Mouse (Mus musculus): ENCODE results near the gene Golm1. TPM values are rescaled to one million over a fixed set of nuclear protein-coding genes. Genes with fewer than 3 reads are reported as not detected.
A peak's percentile ranks its signal among the peaks of the same experiment; 100 is the strongest.

Golm1 gene
- total RNA-seq, 1 experiment, result 93.8 TPM

GRCm38 (mm10) chr13:59695781-59696180 is 20.2 kb upstream of the Golm1 start:
- Histone ChIP-seq H3K9ac (ENCODE audit: insufficient read depth, low read depth, low read length, poor library complexity, severe bottlenecking) (no peak overlapping the region), H3K36me3 (ENCODE audit: control insufficient read depth, insufficient read depth, low read length, poor library complexity, severe bottlenecking) (no peaks in the 10 kb centered on the region), H3K9me3 (ENCODE audit: control insufficient read depth, insufficient read depth, low read depth, low read length) (no peaks in the 10 kb centered on the region), H3K4me1 (ENCODE audit: control insufficient read depth in 2 of 2, insufficient read depth in 2 of 2, low read length in 2 of 2, poor library complexity in 1 of 2) (peaks cover 0 to 2% of the 10 kb centered on the region in 2 experiments; a peak in 1 of 4 replicates), H3K27ac (ENCODE audit: insufficient read depth, low read depth, low read length, poor library complexity, severe bottlenecking) (no peak overlapping the region; the same call in 1 of the 2 replicates), H3K4me3 (ENCODE audit: insufficient read depth in 1 of 2, low read depth in 1 of 2, low read length in 2 of 2, poor library complexity in 1 of 2, severe bottlenecking in 1 of 2) (no peak overlapping the region)
- TF ChIP-seq CHD2 (IDR thresholded peaks at IDR 0.05; ENCODE audit: low read depth, low read length) (no peak), HCFC1 (IDR thresholded peaks at IDR 0.05; ENCODE audit: borderline replicate concordance, insufficient read depth, low read length) (no peak), MAFK (IDR thresholded peaks at IDR 0.05; ENCODE audit: insufficient read depth, low read depth, low read length) (no peak), ZC3H11A (IDR thresholded peaks at IDR 0.05; ENCODE audit: borderline replicate concordance, low read depth, low read length) (no peak), ZNF384 (IDR thresholded peaks at IDR 0.05; ENCODE audit: low read depth, low read length) (no peak)
- no peak for DNase-seq (ENCODE audit: low read depth, low spot score)
- in situ Hi-C loops (cut with MboI; ENCODE audit: low sequenced_read_pairs in 2 of 2, unreplicated experiment in 2 of 2), result no loop called here

GRCm38 (mm10) chr13:59694008-59694407 is 18.4 kb upstream of the Golm1 start, which contains the start of gene 4921517D22Rik:
4921517D22Rik (minus strand) TSS chr13:59694108.
- no peak within 1 kb of the TSS for H3K4me3 ChIP-seq (ENCODE audit: insufficient read depth in 1 of 2, low read depth in 1 of 2, low read length in 2 of 2, poor library complexity in 1 of 2, severe bottlenecking in 1 of 2)
- TF ChIP-seq ZC3H11A (IDR thresholded peaks at IDR 0.05; ENCODE audit: borderline replicate concordance, low read depth, low read length) (no peak), MAFK (IDR thresholded peaks at IDR 0.05; ENCODE audit: insufficient read depth, low read depth, low read length) (no peak), HCFC1 (IDR thresholded peaks at IDR 0.05; ENCODE audit: borderline replicate concordance, insufficient read depth, low read length) (no peak), CHD2 (IDR thresholded peaks at IDR 0.05; ENCODE audit: low read depth, low read length) (no peak), ZNF384 (IDR thresholded peaks at IDR 0.05; ENCODE audit: low read depth, low read length) (no peak)
- in situ Hi-C loops (cut with MboI; ENCODE audit: low sequenced_read_pairs in 2 of 2, unreplicated experiment in 2 of 2), result no loop called here

GRCm38 (mm10) chr13:59691478-59691877 is 15.9 kb upstream of the Golm1 start:
- no peak for TF ChIP-seq ZC3H11A (IDR thresholded peaks at IDR 0.05; ENCODE audit: borderline replicate concordance, low read depth, low read length)
- TF ChIP-seq CHD2 (IDR thresholded peaks at IDR 0.05; ENCODE audit: low read depth, low read length), result peak; percentile 54; the same call in 1 of the 2 replicates
- TF ChIP-seq ZNF384 (IDR thresholded peaks at IDR 0.05; ENCODE audit: low read depth, low read length), result no peak
- TF ChIP-seq HCFC1 (IDR thresholded peaks at IDR 0.05; ENCODE audit: borderline replicate concordance, insufficient read depth, low read length), result no peak
- in situ Hi-C loops (cut with MboI; ENCODE audit: low sequenced_read_pairs in 2 of 2, unreplicated experiment in 2 of 2), result no loop called here
- H3K27ac ChIP-seq (ENCODE audit: insufficient read depth, low read depth, low read length, poor library complexity, severe bottlenecking), result no peak overlapping the region
- DNase-seq (ENCODE audit: low read depth, low spot score), result no peak
- H3K9ac ChIP-seq (ENCODE audit: insufficient read depth, low read depth, low read length, poor library complexity, severe bottlenecking), result no peak overlapping the region
- no peak overlapping the region for H3K4me3 ChIP-seq (ENCODE audit: insufficient read depth in 1 of 2, low read depth in 1 of 2, low read length in 2 of 2, poor library complexity in 1 of 2, severe bottlenecking in 1 of 2)
- no peaks in the 10 kb centered on the region for H3K36me3 ChIP-seq (ENCODE audit: control insufficient read depth, insufficient read depth, low read length, poor library complexity, severe bottlenecking)
- no peaks in the 10 kb centered on the region for H3K9me3 ChIP-seq (ENCODE audit: control insufficient read depth, insufficient read depth, low read depth, low read length)
- peaks cover 0 to 2% of the 10 kb centered on the region in 2 experiments; a peak in 1 of 4 replicates for H3K4me1 ChIP-seq (ENCODE audit: control insufficient read depth in 2 of 2, insufficient read depth in 2 of 2, low read length in 2 of 2, poor library complexity in 1 of 2)

More at GRCm38 (mm10) chr13:59694008-59694407, 18.4 kb upstream of the Golm1 start, which contains the start of gene 4921517D22Rik:
- H3K4me1 ChIP-seq (ENCODE audit: control insufficient read depth in 2 of 2, insufficient read depth in 2 of 2, low read length in 2 of 2, poor library complexity in 1 of 2), result peaks cover 0 to 2% of the 10 kb centered on the region in 2 experiments; a peak in 1 of 4 replicates
- no peak within 1 kb of the TSS for H3K9ac ChIP-seq (ENCODE audit: insufficient read depth, low read depth, low read length, poor library complexity, severe bottlenecking)
- no peaks in the 10 kb centered on the region for H3K36me3 ChIP-seq (ENCODE audit: control insufficient read depth, insufficient read depth, low read length, poor library complexity, severe bottlenecking)
- H3K9me3 ChIP-seq (ENCODE audit: control insufficient read depth, insufficient read depth, low read depth, low read length), result no peaks in the 10 kb centered on the region
- no peak within 1 kb of the TSS for H3K27ac ChIP-seq (ENCODE audit: insufficient read depth, low read depth, low read length, poor library complexity, severe bottlenecking)
- DNase-seq (ENCODE audit: low read depth, low spot score), result no peak

- Histone ChIP-seq H3K36me3 (ENCODE audit: control insufficient read depth, insufficient read depth, low read length, poor library complexity, severe bottlenecking) (no peaks in the 10 kb centered on the region), H3K4me1 (ENCODE audit: control insufficient read depth in 2 of 2, insufficient read depth in 2 of 2, low read length in 2 of 2, poor library complexity in 1 of 2) (peaks cover 0 to 2% of the 10 kb centered on the region in 2 experiments; a peak in 1 of 4 replicates), H3K9ac (ENCODE audit: insufficient read depth, low read depth, low read length, poor library complexity, severe bottlenecking) (no peak overlapping the region), H3K27ac (ENCODE audit: insufficient read depth, low read depth, low read length, poor library complexity, severe bottlenecking) (no peak overlapping the region), H3K9me3 (ENCODE audit: control insufficient read depth, insufficient read depth, low read depth, low read length) (no peaks in the 10 kb centered on the region), H3K4me3 (ENCODE audit: insufficient read depth in 1 of 2, low read depth in 1 of 2, low read length in 2 of 2, poor library complexity in 1 of 2, severe bottlenecking in 1 of 2) (no peak overlapping the region)
- in situ Hi-C loops (cut with MboI; ENCODE audit: low sequenced_read_pairs in 2 of 2, unreplicated experiment in 2 of 2), result no loop called here
- TF ChIP-seq MAFK (IDR thresholded peaks at IDR 0.05; ENCODE audit: insufficient read depth, low read depth, low read length) (no peak), CHD2 (IDR thresholded peaks at IDR 0.05; ENCODE audit: low read depth, low read length) (no peak), ZNF384 (IDR thresholded peaks at IDR 0.05; ENCODE audit: low read depth, low read length) (no peak), HCFC1 (IDR thresholded peaks at IDR 0.05; ENCODE audit: borderline replicate concordance, insufficient read depth, low read length) (no peak), ZC3H11A (IDR thresholded peaks at IDR 0.05; ENCODE audit: borderline replicate concordance, low read depth, low read length) (no peak)
- DNase-seq (ENCODE audit: low read depth, low spot score), result no peak
Observed at GRCm38 (mm10) chr13:59690576-59690975, 15.0 kb upstream of the Golm1 start.

All from ES-E14 (cell line).